Mouse (Mus musculus) heart, postnatal 0 days (tissue): Measurements from ENCODE around the gene Ptpn3. TPM values are rescaled to one million over a fixed set of nuclear protein-coding genes. Genes with fewer than 3 reads are reported as not detected.

Source experiments
- ATAC-seq: fragments of 200-750 bp; cut with Nextera tagmentation; 2 replicates; pipeline ENCODE4 v1.8.0; 2017; ENCODE audit warnings: low read depth, moderate number of reproducible peaks, moderate library complexity; ENCODE audit not compliant: insufficient read depth
- DNase-seq: peaks from one replicate; pipeline ENCODE4 v3.0.0-alpha.2; 2016; ENCODE audit warnings: low spot score
- H3K27ac ChIP-seq: fragments of 300-500 bp; sonication (generic); 2 replicates; pipeline ENCODE4 v1.5.1; 2014; ENCODE audit warnings: low read depth, mild to moderate bottlenecking
- H3K27me3 ChIP-seq: fragments of 300-500 bp; sonication (generic); 2 replicates; pipeline ENCODE4 v1.6.1; 2014; ENCODE audit warnings: low read length, mixed read lengths; ENCODE audit not compliant: control insufficient read depth, insufficient read depth
- H3K36me3 ChIP-seq: fragments of 300-500 bp; sonication (generic); replicated peaks from 2 replicates; pipeline ENCODE4 v1.6.1; 2014; ENCODE audit warnings: low read length, mixed read lengths; ENCODE audit not compliant: control insufficient read depth, insufficient read depth
- H3K4me1 ChIP-seq: fragments of 300-500 bp; sonication (generic); 2 replicates; pipeline ENCODE4 v1.6.1; 2014; ENCODE audit warnings: antibody characterized with exemption; ENCODE audit not compliant: control insufficient read depth, insufficient read depth
- H3K4me2 ChIP-seq: fragments of 300-500 bp; sonication (generic); 2 replicates; pipeline ENCODE4 v1.6.1; 2014; ENCODE audit warnings: low read depth, mild to moderate bottlenecking, low read length, moderate library complexity
- H3K4me3 ChIP-seq: fragments of 300-500 bp; sonication (generic); 2 replicates; pipeline ENCODE4 v1.5.1; 2014; ENCODE audit warnings: low read depth, low read length
- H3K9ac ChIP-seq: fragments of 300-500 bp; sonication (generic); replicated peaks from 2 replicates; pipeline ENCODE4 v1.6.1; 2014; ENCODE audit warnings: low read depth, low read length, mixed read lengths
- H3K9me3 ChIP-seq: fragments of 300-500 bp; sonication (generic); replicated peaks from 2 replicates; pipeline ENCODE4 v1.6.1; 2016; ENCODE audit warnings: low read length; ENCODE audit not compliant: control insufficient read depth
- CTCF ChIP-seq: IDR thresholded peaks from 2 replicates; pipeline ENCODE4 v1.5.1; 2016; ENCODE audit warnings: antibody characterized with exemption, control low read depth, low read depth
- EP300 ChIP-seq: IDR thresholded peaks from 2 replicates; pipeline ENCODE4 v1.6.1; 2016; ENCODE audit warnings: antibody characterized with exemption, low read depth
- WGBS: fragments of 180-500 bp; shearing (Covaris S2); extraction: QIAGEN DNeasy Blood & Tissue Kit; methylation state at CpG from one replicate; pipeline ENCODE4 v1.1.7; 2014; 5-methylcytosine and 5-hydroxymethylcytosine counted together
- polyA plus RNA-seq: library from polyadenylated mRNA; unstranded; fragments of >200 nt; fragmentation: Nextera tagmentation; extraction: Ambion mirVana; gene quantifications from 2 replicates; pipeline ENCODE4 v1.2.1, GENCODE M21; 2015
- total RNA-seq: library from RNA; depleted of rRNA; stranded (reverse); fragments of >200 nt; gene quantifications from 2 replicates; pipeline ENCODE4 v1.2.3, GENCODE M21; 2014; ENCODE audit warnings: low replicate concordance

Ptpn3 gene
- total and polyA plus RNA-seq, 2 experiments from 2014 or later = 2.3 to 3.4 TPM

GRCm38 (mm10) chr4:57335000-57335666, 33.5 kb upstream of the Ptpn3 start:
- ATAC-seq (no peak), DNase-seq (no peak)
- H3K4me1 ChIP-seq = no peaks in the 10 kb centered on the region
- H3K36me3 ChIP-seq = no peaks in the 10 kb centered on the region
- no peak overlapping the region for H3K4me3 ChIP-seq
- H3K27ac ChIP-seq = no peak overlapping the region
- WGBS = 80% methylated on average over 9 of the region's 9 CpGs
- no peaks in the 10 kb centered on the region for H3K27me3 ChIP-seq
- H3K4me2 ChIP-seq = no peak overlapping the region
- no peak overlapping the region for H3K9ac ChIP-seq
- no peak for TF ChIP-seq EP300
- TF ChIP-seq CTCF = no peak
- no peaks in the 10 kb centered on the region for H3K9me3 ChIP-seq

- H3K27me3 ChIP-seq = no peaks in the 10 kb centered on the region
- DNase-seq (no peak), ATAC-seq (no peak)
- no peaks in the 10 kb centered on the region for H3K36me3 ChIP-seq
- 82% methylated on average over 12 of the region's 12 CpGs for WGBS
- no peak overlapping the region for H3K4me2 ChIP-seq
- H3K9me3 ChIP-seq = no peaks in the 10 kb centered on the region
- H3K4me3 ChIP-seq = no peak overlapping the region
- H3K9ac ChIP-seq = no peak overlapping the region
- TF ChIP-seq CTCF = no peak
- no peak for TF ChIP-seq EP300
- H3K4me1 ChIP-seq = no peaks in the 10 kb centered on the region
- H3K27ac ChIP-seq = no peak overlapping the region
Measured at GRCm38 (mm10) chr4:57333926-57334548, 32.4 kb upstream of the Ptpn3 start.

GRCm38 (mm10) chr4:57332511-57332910, 30.9 kb upstream of the Ptpn3 start:
- DNase-seq (no peak), ATAC-seq (no peak)
- Histone ChIP-seq H3K27me3 (no peaks in the 10 kb centered on the region), H3K27ac (no peak overlapping the region), H3K4me3 (no peak overlapping the region), H3K36me3 (no peaks in the 10 kb centered on the region), H3K4me2 (no peak overlapping the region), H3K4me1 (no peaks in the 10 kb centered on the region), H3K9ac (no peak overlapping the region), H3K9me3 (no peaks in the 10 kb centered on the region)
- TF ChIP-seq CTCF = no peak
- TF ChIP-seq EP300 = no peak
- WGBS = 50% methylated on average over 3 of the region's 3 CpGs

- TF ChIP-seq CTCF = peak; percentile 59
- no peak for TF ChIP-seq EP300
- Histone ChIP-seq H3K9me3 (no peaks in the 10 kb centered on the region), H3K9ac (no peak overlapping the region), H3K4me1 (peaks cover 11% of the 10 kb centered on the region), H3K27ac (no peak overlapping the region), H3K27me3 (0 out of 2 replicates have a peak, but pooled peaks cover 3% of the 10 kb centered on the region), H3K36me3 (no peaks in the 10 kb centered on the region), H3K4me3 (no peak overlapping the region), H3K4me2 (peak overlapping the region; percentile 28)
- DNase-seq = peak; percentile 32
- 30% methylated on average over 23 of the region's 23 CpGs for WGBS
- ATAC-seq = no peak
Measured at GRCm38 (mm10) chr4:57320606-57321327, 19.1 kb upstream of the Ptpn3 start.

- Histone ChIP-seq H3K9ac (no peak overlapping the region; the same call in 1 of the 2 replicates), H3K4me1 (peaks cover 11% of the 10 kb centered on the region), H3K4me2 (no peak overlapping the region), H3K4me3 (no peak overlapping the region), H3K36me3 (no peaks in the 10 kb centered on the region), H3K27ac (no peak overlapping the region), H3K27me3 (0 out of 2 replicates have a peak, but pooled peaks cover 3% of the 10 kb centered on the region), H3K9me3 (no peaks in the 10 kb centered on the region)
- TF ChIP-seq CTCF (no peak), EP300 (no peak)
- DNase-seq = peak; percentile 25
- 0 out of 2 replicates have a peak, but pooled peaks have one; percentile 30 for ATAC-seq
- 15% methylated on average over 10 of the region's 10 CpGs for WGBS
Measured at GRCm38 (mm10) chr4:57318525-57319212, 17.0 kb upstream of the Ptpn3 start.
